Mouse (Mus musculus) small intestine, adult 2 months (tissue): ENCODE measurements at regions not wholly inside any gene's neighbourhood (a gene's known extent, or its start where the extent isn't known, plus 50 kb on each side); places are given as distances from the start of the nearest gene placed in this dataset.

Source experiments
- CTCF ChIP-seq: fragments of 200-500 bp; IDR thresholded peaks from 2 replicates; pipeline ENCODE4 v1.5.1; 2012; ENCODE audit warnings: low read depth, mild to moderate bottlenecking, control low read depth, inconsistent platforms, low read length, moderate library complexity, mixed read lengths; ENCODE audit not compliant: insufficient replicate concordance, insufficient read length; ENCODE audit errors: extremely low read depth
- POLR2A ChIP-seq: fragments of 200-500 bp; IDR thresholded peaks from 2 replicates; pipeline ENCODE4 v1.6.1; 2012; ENCODE audit warnings: low read depth, mild to moderate bottlenecking, control low read depth, inconsistent platforms, low read length, moderate library complexity

DNA sequence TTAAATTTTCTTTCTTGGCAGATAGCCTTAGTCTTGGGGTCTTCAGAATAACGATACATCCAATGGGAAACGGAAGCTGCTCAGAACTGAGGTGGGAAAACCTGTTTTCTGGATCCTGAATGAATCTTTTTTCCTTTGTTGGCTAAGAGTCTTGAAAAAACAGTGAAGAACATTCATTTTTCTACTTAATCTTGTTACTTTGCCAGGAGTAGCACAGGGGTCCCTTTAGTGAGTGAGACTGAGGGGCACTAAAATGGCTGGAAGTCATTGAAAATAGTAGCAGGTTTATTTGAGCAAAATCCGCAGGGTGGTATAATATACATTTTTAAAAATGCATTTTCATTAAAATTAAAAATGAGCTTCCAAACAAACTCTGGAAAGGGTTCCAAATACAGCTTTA lies 442.8 kb downstream of the Gm43517 start:
- TF ChIP-seq POLR2A (no peak), CTCF (no peak)
